Mouse (Mus musculus) adrenal gland, adult (tissue): Measurements from ENCODE around the gene Rab3il1.

ENCODE experiments used
- DNase-seq, 2 experiments: peaks; one replicate each; pipeline ENCODE4 v3.0.0; 2022 to 2023; ENCODE audit warnings: low spot score in 1 of 2; ENCODE audit not compliant: inconsistent age in 2 of 2

Gene Rab3il1

GRCm38 (mm10) chr19:10012827-10013278 lies 11.4 kb downstream of the Rab3il1 start:
- DNase-seq: no peak

DNA sequence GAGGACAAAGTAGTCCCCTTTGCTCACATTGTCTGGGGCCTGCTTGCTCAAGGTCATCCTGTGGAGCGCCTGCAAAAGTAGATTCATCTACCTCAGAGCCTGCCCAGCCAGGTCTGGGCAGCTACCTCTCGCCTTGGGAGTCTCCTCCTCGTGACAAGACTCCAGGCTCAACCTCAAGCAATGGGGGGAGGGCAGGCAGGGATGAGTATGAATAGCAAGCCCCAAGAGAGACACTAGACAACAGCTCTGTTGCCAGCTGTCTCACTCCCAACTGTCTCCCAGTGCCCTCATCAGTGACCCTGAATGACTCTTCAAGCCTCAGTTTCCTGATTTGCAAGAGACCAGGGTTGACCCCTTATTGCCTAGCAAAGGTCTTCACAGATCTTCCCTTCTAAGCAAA lies 11.9 kb downstream of the Rab3il1 start:
- no peak for DNase-seq

- no peak for DNase-seq
These were observed 12.4 kb downstream of the Rab3il1 start for GRCm38 (mm10) chr19:10013913-10014312.

DNA sequence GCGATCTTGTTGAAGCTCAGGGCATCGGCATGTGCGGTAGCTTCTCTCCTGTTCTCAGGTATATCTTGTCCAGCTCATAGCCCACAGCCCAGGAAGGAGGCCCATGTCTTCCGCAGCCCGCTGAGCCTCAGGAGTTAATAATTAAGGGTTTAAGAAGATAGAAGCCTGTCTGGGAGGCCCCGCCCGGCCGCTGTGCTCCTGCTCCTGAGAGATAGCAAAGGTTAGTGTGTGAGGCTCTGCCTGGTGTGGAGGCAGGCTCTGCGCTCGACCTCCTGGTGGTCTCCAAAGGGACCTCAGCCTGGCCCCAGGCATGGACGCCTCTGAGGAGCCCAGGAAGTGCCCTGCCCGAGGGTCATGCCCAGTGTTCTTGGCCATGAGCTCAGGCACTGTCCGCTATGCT lies 13.4 kb downstream of the Rab3il1 start:
- no peak for DNase-seq

DNA sequence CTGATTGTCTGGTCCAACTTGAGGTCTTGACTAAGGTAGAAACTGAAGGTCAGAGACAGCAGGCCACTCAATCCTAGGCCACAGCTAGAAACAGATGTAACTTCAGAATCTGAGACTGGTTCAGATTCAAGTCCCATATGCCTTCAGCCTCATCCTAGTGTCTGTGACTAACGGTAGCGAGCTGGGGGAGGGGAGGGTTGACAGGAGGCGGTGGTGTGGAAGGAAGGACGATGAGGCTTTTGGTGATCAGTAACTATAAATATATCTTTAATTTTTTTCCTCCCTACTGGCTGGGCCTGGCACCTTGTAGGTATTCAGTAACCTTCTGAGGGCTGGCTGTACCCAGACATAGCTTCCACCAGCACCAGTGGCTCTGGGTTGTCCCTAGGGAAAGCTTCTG lies 14.0 kb downstream of the Rab3il1 start:
- no peak for DNase-seq

DNA sequence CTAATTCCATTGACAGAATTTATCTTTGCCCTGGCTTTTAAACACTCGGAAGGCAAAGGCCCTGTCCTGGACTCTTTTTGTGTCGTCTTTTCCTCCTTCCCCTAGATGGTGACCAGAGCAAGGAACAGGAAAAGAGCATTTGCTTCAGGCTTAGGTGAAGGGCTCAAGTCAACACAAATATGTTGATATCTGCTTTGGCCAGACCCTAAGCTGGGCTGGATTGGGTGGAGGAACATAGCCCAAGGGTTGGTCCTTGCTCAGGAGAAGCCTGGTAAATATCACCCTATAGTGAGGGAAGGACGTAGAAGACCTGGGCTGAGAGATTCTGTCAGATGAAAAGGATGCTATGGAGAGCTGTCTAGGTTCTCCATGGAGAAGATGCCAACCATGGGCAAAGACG lies 14.7 kb downstream of the Rab3il1 start:
- no peak for DNase-seq

DNA sequence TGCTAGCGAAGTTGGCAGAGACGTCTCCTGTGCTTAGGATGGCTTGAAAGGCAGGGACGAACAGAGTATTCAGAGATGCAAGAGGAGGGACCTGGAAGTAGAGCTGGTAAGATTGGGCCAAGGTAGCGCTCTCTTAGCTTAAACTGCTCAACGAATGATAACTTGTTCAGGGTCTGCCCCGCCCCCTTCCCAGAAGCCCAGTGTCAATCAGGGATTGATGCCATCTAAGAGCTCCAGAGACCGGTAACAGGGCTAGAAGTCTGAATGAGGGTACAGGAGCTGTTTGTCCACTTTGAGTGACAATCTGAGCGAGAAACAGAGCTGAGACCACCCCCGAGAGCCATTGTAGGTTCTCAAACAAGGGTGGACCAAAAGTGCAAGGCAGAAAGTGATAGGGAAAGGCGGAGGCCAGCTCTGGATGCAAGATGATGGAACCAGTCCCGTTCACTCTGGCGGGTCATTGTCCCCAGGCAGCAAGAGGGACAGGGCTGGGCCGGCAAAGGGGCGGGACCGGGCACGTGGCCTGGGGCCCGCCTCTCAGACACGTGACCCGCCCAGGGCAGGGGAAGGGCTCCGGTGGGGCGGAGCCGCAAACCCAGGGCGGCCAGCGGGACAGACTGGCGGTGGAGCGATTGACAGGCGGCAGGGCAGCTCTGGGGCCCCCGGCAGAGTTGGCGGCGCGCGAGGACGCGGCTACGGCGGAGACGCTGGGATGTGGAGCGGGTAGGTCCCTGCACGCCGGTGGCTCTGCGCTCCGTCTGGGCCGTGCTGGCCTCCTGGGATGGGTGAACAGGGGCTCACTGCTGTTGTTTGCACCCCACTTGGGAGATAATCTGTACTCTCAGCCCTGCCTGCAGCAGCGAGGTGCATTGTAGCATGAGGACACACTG lies 16.4 kb downstream of the Rab3il1 start:
- DNase-seq: peak; percentile 96 to 97

DNA sequence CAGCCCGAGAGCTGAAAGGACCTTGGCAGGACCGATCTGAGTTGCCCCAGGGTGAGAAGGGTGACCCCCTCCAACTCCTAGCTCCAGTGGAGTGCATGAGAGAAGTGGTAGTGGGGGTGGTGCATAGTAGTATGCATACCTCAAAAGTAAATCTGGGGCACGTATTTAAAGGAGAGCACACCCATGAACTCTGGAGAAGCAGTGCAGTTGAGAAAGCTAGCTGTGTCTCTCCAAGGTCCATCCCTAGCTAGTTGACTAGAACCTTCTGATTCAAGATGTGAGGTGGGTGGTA lies 17.0 kb downstream of the Rab3il1 start:
- DNase-seq: no peak

DNA sequence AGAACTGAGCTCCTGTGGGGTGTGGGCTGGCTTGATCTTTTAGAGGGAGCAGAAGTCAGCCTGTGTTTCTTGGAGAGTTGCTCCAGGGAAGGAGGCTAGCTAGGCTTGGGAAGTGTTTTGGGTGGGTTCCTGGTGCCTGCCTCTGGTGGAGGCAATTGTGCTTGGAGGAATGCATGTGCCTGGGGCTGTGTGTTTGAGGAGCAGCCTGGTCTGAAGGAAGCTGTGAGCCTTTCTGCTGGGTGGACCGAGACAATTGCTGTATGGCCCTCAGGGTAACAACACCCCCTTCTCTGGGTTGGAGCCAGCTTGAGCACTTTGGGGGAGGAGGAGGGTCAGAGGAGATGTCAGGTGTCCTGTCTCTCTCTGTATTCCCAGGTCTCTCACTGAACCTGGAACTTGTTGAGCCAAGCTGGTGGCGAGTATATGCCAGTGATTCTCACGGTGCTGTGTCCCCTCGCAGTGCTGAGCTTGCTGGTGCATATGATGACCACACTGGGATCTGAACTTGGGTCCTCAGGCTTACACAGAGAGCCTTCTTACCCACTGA lies 17.8 kb downstream of the Rab3il1 start:
- no peak for DNase-seq

DNA sequence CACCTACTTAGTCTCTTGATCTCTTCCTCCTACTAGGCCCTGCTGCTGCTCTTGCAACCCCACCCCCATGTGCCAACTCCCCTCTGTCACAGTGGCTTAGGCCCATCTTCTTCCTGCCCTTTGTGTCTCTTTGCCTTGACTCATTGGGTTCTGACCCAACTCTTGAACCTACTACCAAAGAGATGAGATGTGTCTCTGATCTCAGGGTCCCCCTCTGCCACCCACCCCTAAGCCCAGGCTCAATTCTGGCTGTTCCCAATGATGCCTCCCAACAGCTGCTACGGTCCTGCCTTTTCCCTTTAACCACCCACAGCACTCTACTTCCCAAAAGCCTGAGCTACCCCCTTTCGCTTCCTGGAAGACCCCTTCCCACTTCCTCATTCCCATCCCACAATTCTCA lies 20.5 kb downstream of the Rab3il1 start:
- peak in 1 of 2 experiments; percentile 8 for DNase-seq

GRCm38 (mm10) chr19:10022414-10023303 lies 21.2 kb downstream of the Rab3il1 start:
- peak; percentile 15 to 77 for DNase-seq

GRCm38 (mm10) chr19:10023304-10023758 lies 21.9 kb downstream of the Rab3il1 start:
- DNase-seq: no peak

- peak; percentile 86 to 96 for DNase-seq
These were observed 23.9 kb downstream of the Rab3il1 start for GRCm38 (mm10) chr19:10025169-10025875.

DNA sequence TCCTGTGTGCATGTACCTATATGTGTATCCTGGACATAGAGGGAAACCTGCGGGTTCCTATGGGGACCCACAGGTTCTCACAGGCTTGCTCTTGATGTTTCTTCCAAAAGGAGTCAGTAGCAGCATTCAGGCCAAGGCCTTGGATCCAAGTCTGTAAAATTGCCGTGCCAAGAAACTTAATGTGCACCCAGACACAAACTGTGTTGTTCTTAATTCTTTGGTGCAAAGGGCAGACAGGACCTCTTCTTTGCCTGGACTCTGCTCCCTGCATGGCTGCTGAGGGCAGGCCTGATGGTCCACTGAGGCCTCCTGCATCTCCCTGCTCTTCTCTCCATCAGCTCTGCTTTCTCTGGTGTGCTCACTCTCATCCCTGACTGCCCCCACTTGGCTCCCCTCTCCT lies 28.3 kb downstream of the Rab3il1 start:
- DNase-seq: no peak

- DNase-seq: peak; percentile 65 to 89
These were observed 31.9 kb downstream of the Rab3il1 start for GRCm38 (mm10) chr19:10033211-10033973.

GRCm38 (mm10) chr19:10034356-10034755 lies 32.9 kb downstream of the Rab3il1 start:
- peak in 1 of 2 experiments; percentile 50 for DNase-seq

- DNase-seq: peak; percentile 79 to 96
These were observed 33.4 kb downstream of the Rab3il1 start for GRCm38 (mm10) chr19:10034785-10035447.

- no peak for DNase-seq
These were observed 36.1 kb downstream of the Rab3il1 start for GRCm38 (mm10) chr19:10037534-10037933.

DNA sequence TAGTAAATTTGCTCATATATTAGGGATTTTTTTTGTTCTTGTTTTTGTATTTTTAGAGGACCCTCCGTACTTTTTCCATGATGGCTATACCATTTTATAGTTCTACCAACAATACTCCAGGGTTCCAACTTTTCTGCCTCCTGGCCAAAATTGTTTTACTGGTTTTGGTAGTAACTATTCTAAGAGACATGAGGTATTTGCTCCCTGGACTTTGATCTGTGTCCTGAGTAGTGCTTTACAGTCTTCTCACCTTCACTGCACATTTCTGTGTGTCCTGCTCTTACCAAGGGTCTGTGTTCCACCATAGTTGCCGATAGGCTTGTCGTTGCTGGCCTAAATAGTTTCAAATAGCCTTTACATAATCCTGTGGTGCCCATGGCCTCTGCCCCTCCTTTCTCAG lies 36.9 kb downstream of the Rab3il1 start:
- no peak for DNase-seq

- DNase-seq: peak in 1 of 2 experiments; percentile 58
These were observed 37.4 kb downstream of the Rab3il1 start for GRCm38 (mm10) chr19:10038910-10039309.
